Mouse (Mus musculus): ENCODE measurements around the gene Hdgfl2.

- TF ChIP-seq CTCF (IDR thresholded peaks at IDR 0.05; ENCODE audit: low read depth) (no peak), EP300 (IDR thresholded peaks at IDR 0.05; ENCODE audit: low read depth) (peak; percentile 79)
Observed at GRCm38 (mm10) chr17:56133457-56134363, 54.3 kb downstream of the Hdgfl2 start.

Measured in liver, postnatal 0 days (tissue).